Mouse (Mus musculus) kidney, adult 2 months (tissue): ENCODE data around the gene Syt5.

ENCODE experiments used
- CTCF ChIP-seq: fragments of 200-500 bp; conservative IDR thresholded peaks from 2 replicates; pipeline ENCODE4 v1.5.1; 2011; ENCODE audit warnings: low read depth, mild to moderate bottlenecking, control low read depth, low read length, moderate library complexity, mixed read lengths; ENCODE audit not compliant: insufficient read depth, insufficient read length
- POLR2A ChIP-seq: fragments of 200-500 bp; IDR thresholded peaks from one replicate; pipeline ENCODE4 v1.6.1; 2011; ENCODE audit warnings: low read depth, low read length, control low read depth

DNA sequence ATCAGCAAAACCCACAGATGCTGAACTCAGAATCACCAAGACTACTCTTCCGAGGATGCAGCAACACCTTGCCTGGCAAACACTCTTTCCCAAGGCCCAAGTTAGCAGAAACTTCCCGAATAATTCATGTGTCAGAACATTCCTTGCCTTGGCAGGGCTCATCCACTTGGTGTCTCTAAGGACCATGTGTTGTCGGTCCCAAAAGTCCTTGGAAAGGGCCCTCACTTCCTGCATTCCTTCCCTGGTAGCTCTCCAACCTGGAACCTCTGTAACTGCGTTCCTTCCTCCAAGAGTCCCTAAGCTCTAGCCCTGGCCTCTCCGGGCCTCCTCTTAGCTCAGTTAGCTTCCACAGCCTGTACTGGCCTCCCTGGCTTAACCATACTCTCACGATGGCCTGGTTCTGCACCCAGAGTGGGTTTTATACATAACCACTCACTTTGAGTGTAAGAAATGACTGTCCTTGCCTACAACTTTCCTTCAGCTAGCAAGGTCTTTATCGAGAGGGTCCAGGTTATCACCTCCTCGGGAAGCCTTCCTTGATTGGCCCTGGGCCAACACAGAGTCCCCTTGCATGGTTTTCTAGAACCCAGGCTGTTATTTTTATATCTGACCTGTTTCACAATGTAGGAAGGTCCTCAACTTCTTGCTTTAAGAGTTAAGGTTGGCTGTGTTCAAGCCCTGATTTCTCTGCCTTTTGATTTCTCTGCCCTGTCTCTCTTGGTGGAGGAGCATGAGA is 35.7 kb downstream of the Syt5 start:
- TF ChIP-seq CTCF, result no peak
- TF ChIP-seq POLR2A, result no peak
